Mouse (Mus musculus) ovary, adult 18-20 months (tissue): Measurements from ENCODE around the gene BC048562.

ENCODE experiments used
- DNase-seq: peaks from one replicate; pipeline ENCODE4 v3.0.0; 2022; ENCODE audit warnings: low spot score, mixed read lengths

BC048562 gene

DNA sequence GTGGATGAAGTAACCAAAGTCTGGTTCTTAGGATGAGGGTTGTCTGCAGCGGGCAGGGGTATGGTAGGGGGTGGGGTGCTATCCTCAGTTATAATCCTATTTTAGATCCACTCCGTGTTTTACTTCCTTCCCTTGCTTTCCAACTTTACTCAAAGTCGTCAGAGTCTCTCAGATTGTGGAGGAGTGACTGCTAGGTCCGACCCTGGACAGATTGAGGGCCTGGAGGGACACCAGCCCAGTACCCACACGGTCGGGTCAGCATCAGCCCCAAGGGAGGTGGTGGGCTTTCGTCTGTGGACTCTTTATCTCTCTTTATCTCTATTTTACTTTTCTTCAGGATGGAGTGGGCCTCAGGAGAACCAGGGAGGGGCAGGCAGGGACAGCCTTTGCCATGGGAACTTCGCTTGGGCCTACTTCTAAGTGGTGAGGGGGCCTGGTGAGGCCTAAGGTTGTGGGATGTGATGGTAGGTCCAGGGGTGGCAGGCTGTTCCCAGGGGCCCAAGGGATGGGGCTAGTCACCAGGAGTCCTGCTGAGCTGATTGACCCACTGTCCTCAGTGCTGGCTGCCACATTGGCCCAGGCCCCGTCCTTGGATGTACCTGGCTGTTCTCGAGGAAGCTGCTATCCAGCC, 43.6 kb downstream of the BC048562 start, which contains the start of gene Lamb2:
Gene Lamb2, plus strand, starts transcription at position 16 of the 631 bp plus-strand sequence.
- no peak for DNase-seq

GRCm38 (mm10) chr9:108480813-108481519, 44.7 kb downstream of the BC048562 start:
- DNase-seq, result no peak

DNA sequence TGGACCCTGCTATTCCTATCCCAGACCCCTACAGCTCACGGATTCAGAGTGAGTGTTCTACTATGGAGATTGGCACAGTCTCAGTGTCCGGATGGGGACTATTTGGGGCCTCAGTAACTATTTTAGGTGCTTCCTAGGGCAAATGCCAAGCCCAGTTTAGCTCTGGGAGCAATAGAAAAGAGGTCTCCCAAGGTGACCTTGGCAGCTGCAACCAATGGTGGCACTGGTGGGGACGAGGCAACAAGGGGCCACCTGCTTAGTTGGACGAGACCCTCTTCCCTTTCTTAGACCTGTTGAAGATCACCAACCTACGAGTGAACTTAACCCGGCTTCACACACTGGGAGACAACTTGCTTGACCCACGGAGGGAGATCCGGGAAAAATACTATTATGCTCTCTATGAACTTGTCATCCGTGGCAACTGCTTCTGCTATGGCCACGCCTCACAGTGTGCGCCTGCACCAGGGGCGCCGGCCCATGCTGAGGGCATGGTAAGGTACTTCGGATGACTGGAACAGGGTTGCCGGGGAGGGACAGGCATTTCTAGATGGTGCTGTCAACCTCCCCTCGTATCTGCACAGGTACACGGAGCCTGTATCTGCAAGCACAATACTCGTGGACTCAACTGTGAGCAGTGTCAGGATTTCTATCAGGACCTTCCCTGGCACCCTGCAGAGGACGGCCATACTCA, 45.4 kb downstream of the BC048562 start:
- no peak for DNase-seq

GRCm38 (mm10) chr9:108483051-108483790, 46.9 kb downstream of the BC048562 start:
- no peak for DNase-seq

DNA sequence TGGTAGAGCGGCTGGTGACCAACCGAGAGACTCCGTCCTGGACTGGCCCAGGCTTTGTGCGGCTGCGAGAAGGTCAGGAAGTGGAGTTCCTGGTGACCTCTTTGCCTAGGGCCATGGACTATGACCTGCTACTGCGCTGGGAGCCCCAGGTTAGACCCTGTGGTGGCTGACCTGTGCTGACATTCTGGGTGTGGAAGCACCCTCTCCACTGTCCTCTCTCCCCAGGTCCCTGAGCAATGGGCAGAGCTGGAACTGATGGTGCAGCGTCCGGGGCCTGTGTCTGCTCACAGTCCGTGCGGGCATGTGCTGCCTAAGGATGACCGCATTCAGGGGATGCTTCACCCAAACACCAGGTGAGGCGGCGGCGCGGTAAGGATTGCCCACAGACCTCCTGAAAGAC, 47.7 kb downstream of the BC048562 start:
- no peak for DNase-seq

DNA sequence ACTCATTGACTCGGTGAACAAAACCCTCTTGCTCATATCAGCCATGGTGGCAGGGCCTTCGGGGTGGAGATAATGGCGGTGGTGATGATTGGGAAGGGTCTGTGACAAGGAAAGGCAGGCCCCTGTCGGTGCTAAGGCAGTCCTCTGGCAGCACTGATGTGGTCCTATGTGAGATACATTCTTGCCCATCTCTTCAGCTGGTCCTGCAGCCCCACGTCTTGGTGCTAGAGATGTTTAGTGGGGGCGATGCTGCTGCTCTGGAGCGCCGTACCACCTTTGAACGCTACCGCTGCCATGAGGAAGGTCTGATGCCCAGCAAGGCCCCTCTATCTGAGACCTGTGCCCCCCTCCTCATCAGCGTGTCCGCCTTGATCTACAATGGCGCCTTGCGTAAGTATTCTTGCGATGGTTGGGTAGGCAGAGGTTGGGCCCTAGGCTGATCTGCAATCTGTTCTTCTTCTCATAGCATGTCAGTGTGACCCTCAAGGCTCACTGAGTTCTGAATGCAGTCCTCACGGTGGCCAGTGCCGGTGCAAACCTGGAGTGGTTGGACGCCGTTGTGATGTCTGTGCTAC, 49.1 kb downstream of the BC048562 start:
- DNase-seq, result no peak

DNA sequence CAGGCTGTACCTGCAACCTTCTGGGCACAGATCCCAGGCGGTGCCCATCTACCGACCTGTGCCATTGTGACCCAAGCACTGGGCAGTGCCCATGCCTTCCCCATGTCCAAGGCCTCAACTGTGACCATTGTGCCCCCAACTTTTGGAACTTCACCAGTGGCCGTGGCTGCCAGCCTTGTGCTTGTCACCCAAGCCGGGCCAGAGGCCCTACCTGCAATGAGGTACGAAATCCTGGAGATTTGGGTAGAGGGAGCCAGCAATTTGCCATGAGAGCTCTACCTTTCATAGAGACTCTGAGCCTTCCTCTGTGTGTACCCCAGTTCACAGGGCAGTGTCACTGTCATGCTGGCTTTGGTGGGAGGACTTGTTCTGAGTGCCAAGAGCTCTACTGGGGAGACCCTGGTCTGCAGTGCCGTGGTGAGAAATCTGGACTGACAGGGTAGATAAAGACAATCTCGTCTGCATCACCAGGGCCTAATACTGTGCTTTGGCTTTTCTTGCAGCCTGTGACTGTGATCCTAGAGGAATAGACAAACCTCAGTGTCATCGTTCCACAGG, 50.8 kb downstream of the BC048562 start:
- no peak for DNase-seq

GRCm38 (mm10) chr9:108488403-108488802, 52.1 kb downstream of the BC048562 start:
- DNase-seq, result no peak

GRCm38 (mm10) chr9:108489215-108489614, 52.9 kb downstream of the BC048562 start:
- DNase-seq, result no peak

- no peak for DNase-seq
These were observed 53.6 kb downstream of the BC048562 start for GRCm38 (mm10) chr9:108489702-108490558.

DNA sequence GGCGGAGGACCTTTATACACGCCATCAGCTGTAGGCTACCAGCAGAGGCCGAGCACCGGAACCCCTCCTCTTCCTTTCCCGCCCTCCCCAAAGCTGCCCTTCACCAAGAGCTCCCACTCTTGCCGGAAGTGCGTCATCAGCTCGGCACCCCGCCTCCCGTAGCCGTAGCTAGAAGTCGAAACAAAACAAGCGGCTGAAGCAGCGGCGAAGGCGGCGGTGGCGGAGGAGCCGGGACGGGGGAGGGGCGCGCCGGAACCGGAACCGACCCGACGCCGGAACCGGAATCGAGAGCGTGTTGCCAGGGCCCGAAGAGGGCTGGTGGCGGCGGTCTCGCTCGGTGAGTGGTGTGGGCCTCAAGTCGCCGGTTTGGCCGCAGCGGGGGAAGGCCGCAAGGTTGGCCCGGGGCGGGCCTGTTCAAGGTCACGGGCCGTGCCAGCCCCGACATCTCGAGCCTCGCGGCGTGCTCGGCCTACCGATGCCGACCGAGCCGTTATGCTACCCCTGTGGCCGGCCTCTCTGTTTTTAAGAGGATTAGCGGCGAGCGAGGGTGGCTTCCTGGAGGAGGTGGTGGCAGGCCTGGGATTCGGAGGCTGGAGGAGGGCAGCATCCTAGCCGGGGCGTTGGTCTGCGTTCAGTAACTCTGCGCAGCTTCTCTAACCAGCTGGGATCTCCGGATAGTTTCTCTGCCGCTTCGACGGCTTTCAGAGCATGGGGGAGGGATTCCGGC, 54.4 kb downstream of the BC048562 start, which contains the start of gene Usp19:
Gene Usp19, plus strand, starts transcription at position 44 of the 727 bp plus-strand sequence.
- DNase-seq, result peak; percentile 95

GRCm38 (mm10) chr9:108491286-108491580, 55.0 kb downstream of the BC048562 start:
- no peak for DNase-seq

DNA sequence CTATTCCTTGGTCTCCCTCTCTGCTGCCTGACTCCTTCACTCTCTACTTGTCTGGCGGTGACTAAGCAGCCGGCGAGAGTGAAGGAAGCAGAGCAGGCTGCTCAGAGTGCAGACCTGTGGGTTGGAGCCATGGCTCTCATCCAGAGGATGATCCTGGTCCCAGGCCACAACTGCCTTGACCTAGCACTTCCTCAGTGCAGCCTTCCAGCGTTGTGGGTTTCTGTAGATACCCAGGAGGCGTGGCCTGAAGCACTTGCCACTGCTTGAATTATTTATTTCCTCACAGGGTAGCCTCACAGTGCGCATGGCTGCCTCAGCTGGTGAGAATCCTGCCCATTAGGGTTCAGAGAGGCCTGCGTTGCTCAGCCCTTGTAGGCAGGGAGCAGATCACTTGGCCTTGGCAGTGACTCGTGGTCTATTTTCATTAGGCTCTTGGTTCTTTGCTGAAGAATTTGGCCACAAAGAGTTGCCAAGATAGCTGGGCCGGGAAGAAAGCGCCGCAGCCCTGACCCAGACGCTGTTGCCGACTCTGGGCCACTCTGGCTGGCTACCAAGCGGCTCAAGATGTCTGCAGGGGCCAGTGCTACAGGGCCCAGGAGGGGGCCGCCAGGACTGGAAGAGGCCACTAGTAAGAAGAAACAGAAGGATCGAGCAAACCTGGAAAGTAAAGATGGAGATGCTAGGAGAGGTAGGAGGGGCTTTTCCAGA, 55.9 kb downstream of the BC048562 start:
- peak; percentile 84 for DNase-seq

GRCm38 (mm10) chr9:108493246-108493645, 57.0 kb downstream of the BC048562 start:
- DNase-seq, result no peak

- DNase-seq, result no peak
These were observed 58.0 kb downstream of the BC048562 start for GRCm38 (mm10) chr9:108494146-108494825.

DNA sequence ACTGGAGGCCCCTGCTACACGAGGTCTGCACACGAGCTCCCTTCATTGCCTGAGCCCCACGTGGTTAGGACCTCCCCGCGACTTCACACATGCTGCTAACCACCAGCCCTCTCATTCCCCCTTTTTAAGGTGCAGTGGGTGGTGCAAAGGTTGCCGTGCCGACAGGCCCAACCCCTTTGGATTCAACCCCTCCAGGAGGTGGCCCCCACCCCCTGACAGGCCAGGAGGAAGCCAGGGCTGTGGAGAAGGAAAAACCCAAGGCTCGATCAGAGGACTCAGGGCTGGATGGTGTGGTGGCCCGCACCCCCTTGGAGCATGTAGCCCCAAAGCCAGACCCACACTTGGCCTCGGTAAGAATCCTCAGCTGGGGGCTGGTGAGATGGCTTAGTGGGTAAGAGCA, 58.6 kb downstream of the BC048562 start:
- DNase-seq, result no peak
